Mouse (Mus musculus) fibroblast of lung, adult 2 months (primary cell): ENCODE measurements around the gene Mitd1.

ENCODE experiments used
- DNase-seq: peaks from one replicate; pipeline ENCODE4 v3.0.0-alpha.2; 2011; ENCODE audit warnings: low read depth

Mitd1 gene

DNA sequence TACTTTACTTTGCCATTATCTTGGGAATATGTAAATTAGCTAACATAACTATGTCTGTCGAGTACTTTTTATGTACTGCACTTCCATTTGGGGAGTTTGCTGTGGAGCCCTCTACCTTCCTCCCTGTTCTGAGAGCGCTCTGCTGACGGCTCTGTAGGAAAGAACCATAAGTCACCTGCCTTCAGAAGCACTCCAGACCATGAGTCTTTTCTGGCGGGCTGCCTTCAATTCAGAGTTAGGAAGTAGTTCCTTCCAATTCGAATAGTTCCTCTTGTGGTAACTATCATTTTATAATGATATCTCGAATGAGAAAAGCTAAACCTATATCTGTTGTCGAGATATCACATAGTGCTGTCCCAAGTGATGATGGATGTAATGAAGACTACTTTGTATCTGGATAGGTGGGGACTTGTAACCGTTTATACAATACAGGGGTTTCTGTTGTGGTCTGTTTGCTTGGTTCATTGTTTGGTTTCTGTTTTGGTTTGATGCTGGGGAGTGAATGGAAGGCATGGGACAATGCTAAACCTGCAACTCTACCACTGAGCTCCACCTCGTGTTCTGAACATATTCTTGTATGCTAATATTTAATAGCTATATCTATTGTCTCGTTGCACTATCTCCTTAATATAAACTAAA, 22.4 kb downstream of the Mitd1 start:
- DNase-seq, result no peak

DNA sequence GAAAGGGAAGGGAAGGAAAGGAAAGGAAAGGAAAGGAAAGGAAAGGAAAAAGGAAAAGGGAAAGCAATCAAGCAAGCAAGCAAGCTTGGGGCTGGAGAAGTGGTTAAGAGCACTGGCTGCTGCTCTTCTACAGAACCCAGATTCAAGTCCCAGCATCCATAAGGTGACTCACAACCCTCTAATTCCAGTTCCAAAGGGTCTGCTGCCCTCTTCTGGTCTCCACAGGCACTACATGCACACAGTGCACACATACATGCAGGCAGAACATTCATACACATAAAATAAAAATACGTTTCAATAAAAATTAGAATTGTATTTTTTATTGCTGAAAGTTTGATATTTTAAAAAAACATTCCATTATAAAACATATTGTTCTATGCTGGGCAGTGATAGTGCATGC, 23.2 kb downstream of the Mitd1 start:
- no peak for DNase-seq

DNA sequence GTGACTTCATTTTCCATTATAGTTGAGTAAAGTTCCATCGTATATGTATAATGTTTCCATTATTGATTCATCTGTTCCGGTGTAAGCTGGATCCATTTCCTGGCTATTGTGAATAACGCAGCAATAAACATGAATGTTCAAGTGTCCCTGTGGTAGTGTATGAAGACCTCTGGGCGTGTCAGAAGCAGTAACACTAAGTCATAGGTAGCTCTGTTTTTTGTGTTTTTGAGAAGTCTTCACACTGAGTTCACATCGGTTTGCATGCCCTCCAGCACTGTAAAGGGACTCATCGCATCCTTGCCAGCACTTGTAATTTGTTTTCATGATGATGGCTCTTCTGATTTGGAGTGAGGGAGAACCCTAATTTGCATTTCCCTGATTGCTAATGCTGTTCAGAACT, 23.9 kb downstream of the Mitd1 start, which contains the start of gene Tsga10:
Gene Tsga10, minus strand, starts transcription at position 144 of the 400 bp plus-strand sequence.
- DNase-seq, result no peak

DNA sequence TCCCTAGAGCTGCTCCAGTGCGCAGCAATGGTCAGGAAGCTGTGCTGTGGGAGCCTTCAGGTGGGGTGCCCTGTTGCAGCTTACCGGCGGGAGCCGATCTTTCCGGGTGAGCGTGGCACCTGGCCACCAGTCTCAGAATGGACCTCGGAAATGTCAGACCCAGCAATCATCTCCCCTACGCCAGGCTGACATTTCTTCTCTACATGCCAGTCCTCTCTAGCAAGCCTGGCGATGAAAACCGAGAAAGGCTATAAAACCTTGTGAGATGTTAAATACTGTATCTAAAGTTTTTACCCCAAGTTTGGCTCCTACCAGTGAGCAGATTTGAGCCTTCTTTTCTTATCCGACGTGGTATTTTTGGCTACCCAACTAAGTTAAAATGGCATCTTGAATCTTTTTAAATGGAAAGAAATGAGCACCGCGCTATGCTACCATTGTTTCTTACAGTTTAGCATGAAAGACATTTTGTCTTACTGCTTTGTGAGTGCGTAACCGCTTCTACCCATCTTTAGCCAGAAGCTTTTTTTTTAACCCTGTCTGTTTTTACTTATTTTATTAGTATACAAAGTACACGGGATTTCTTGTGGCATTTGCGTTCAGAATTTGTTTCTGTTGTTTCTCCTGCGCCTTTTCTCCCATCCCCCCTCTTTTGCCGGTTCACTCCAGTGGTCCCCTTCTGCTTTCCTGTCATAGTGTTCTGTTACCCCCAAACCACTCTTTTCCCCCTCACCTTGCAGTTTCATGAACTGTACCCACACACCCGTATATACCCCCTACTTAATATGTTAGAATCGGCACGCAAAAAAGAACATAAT, 24.6 kb downstream of the Mitd1 start:
- DNase-seq, result no peak

DNA sequence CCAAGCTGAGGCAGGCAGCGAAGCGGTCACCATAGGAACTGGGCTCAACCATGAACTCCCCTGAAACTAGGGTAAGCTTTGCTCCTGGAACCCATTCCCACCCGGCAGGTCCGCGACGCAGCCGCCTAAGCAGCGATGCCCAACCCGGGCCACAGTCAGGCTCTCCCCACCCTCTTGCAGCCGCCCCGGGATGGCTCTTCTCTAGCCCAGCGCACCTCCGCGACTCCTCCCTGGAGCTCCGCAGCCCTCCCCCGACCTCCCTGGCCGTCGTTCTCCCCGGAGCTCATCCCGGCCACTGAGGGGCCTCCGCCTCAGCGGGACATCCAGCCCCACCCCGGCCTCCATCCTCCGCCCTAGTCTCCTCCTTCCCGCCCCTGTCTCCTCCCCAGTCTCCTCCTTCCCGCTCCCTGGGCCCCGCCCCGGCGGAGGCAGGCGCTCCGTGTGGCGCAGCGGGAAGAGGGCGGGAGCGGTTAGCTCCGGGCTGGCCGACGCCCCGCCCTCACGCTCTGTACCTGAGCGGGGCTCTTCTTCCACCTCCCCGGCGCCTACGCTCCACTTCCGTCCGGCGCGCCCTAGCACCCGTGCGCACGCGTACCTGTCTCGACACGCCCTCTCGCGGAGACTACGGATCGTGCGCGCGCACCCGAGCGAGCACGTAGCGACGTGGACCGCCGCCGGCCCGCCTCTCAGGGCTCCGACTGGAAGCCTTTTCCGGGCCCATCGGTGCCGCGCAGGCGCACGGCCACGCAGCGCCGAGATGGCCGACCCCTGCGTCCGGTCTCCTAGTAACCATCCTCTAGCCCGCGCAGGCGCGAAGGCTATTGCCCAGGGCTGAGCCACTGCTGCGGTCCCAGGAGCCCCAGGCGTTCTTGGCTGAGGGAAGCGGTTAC, 25.5 kb downstream of the Mitd1 start:
- peak; percentile 98 for DNase-seq

DNA sequence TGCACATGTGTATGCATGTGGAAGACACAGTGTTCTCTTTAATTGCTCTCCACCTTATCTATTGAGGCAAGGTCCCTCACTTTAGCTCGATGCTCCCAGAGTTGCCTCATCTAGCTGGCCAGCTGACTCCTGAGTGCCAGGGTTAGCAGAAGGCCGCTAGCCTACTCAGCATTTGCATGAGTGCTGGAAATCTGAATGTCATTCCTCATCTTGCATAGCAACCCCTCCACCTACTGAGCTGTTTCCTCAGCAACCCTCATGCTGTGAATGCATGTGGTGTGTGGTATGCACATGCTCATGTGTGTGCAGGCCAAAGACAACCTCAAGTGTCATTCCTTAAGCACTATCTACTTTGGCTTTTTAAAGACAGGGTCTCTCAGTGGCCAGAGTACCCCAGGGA, 39.5 kb downstream of the Mitd1 start:
- DNase-seq, result no peak

DNA sequence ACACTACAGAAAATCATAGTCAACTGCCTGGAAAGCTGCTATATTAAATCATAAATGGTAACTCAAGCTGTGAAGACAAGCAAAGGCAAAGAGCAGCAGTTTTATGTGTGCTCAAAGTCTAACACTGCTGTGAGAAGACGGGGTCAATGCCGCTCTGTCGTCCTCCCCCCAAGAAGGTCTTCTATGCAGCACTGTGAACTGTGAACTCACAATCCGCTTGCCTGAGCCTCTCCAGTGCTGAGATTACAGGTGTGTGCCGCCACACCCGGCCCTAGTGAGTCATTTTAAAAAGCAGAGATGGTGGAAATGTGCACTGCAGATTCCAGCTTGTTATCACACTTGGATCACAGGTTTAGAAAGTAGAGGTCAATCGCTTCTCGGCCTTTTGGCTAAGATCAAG, 43.3 kb downstream of the Mitd1 start:
- no peak for DNase-seq

DNA sequence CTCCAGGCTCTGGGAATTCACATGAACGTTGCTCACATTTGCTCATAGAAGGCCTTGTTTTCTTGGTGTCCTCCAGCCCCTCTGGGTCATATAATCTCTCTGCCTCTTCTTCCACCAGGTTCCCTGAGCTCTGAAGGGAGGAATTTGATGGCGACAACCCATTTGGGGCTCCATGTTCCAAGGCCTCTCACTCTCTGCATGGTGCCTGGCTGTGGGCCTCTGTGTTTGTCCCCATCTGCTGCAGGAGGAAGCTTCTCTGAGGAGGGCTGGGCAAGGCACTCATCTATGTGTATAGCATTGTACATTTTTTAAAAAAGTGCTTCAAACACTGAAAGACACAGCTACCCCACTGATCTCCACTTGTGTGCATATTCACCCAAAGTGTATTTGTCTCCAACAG, 58.5 kb downstream of the Mitd1 start:
- no peak for DNase-seq
